Comparison of ENCODE assay signal across 11 mouse cellular contexts in genomic region chr14:120379716-120380115, GRCm38 (mm10).
DNase-seq lines count a peak whose midpoint lies in the region; ATAC-seq and TF ChIP-seq lines count a peak whose summit lies in the region.
"Had no signal": no experiment of that assay in that cellular context is flagged by ENCODE, and none has a peak within 500 bp of the region (broad histone marks: within the 10 kb centered on the region; RNA-seq: fewer than 3 reads in every experiment).

No protein-coding gene starts in this region.

- no peaks in the 10 kb centered on the region for H3K27me3 ChIP-seq in heart, embryonic 14.5 days (ENCODE audit: control insufficient read depth, insufficient read depth, low read length)
- no peaks in the 10 kb centered on the region for H3K27me3 ChIP-seq in stomach, embryonic 14.5 days (ENCODE audit: control insufficient read depth, insufficient read depth, low read length)
- H3K27me3 ChIP-seq in midbrain, embryonic 15.5 days (replicated peaks): no peaks in the 10 kb centered on the region
- H3K27me3 ChIP-seq: forebrain, embryonic 13.5 days; limb, embryonic 13.5 days had no signal

- H3K4me3 ChIP-seq in lung, adult 2 months (replicated peaks; ENCODE audit: extremely low read depth, low read depth, low read length): no peak overlapping the region
- no peak overlapping the region for H3K4me3 ChIP-seq in heart, embryonic 14.5 days (ENCODE audit: control insufficient read depth in 1 of 2, insufficient read depth in 1 of 2, low read depth in 1 of 2, low read length in 2 of 2)
- H3K4me3 ChIP-seq in stomach, embryonic 14.5 days (ENCODE audit: low read depth, low read length): no peak overlapping the region
- no peak overlapping the region for H3K4me3 ChIP-seq in midbrain, embryonic 15.5 days
- H3K4me3 ChIP-seq: forebrain, embryonic 13.5 days; limb, embryonic 13.5 days had no signal

- no peaks in the 10 kb centered on the region for H3K9me3 ChIP-seq in heart, embryonic 14.5 days (ENCODE audit: control insufficient read depth, low read length)
- H3K9me3 ChIP-seq in stomach, embryonic 14.5 days (ENCODE audit: control insufficient read depth, low read depth, low read length): no peaks in the 10 kb centered on the region
- no peaks in the 10 kb centered on the region for H3K9me3 ChIP-seq in midbrain, embryonic 15.5 days
- H3K9me3 ChIP-seq: forebrain, embryonic 13.5 days; limb, embryonic 13.5 days had no signal

- no peak overlapping the region for H3K4me2 ChIP-seq in heart, embryonic 14.5 days (ENCODE audit: low read length)
- no peak overlapping the region for H3K4me2 ChIP-seq in stomach, embryonic 14.5 days (replicated peaks; ENCODE audit: low read depth, low read length)
- no peak overlapping the region for H3K4me2 ChIP-seq in midbrain, embryonic 15.5 days
- H3K4me2 ChIP-seq: forebrain, embryonic 13.5 days; limb, embryonic 13.5 days had no signal

- TF ChIP-seq CTCF in lung, adult 2 months (IDR thresholded peaks at IDR 0.05; ENCODE audit: insufficient read depth, low read length): no peak

- peaks cover 22% of the 10 kb centered on the region for H3K4me1 ChIP-seq in lung, adult 2 months (ENCODE audit: control insufficient read depth, insufficient read depth, low read length)
- peaks cover 9 to 39% of the 10 kb centered on the region in 2 experiments for H3K4me1 ChIP-seq in heart, embryonic 14.5 days (ENCODE audit: control insufficient read depth in 2 of 2, insufficient read depth in 2 of 2, low read length in 2 of 2)
- 0 out of 2 replicates have a peak, but pooled peaks cover 14% of the 10 kb centered on the region for H3K4me1 ChIP-seq in stomach, embryonic 14.5 days (ENCODE audit: control insufficient read depth, insufficient read depth, low read length)
- H3K4me1 ChIP-seq in midbrain, embryonic 15.5 days: no peaks in the 10 kb centered on the region
- H3K4me1 ChIP-seq: forebrain, embryonic 13.5 days had no signal

- WGBS in lung, adult 2 months: 26% methylated on average over 4 of the region's 4 CpGs
- WGBS in heart, embryonic 14.5 days: 58% methylated on average over 4 of the region's 4 CpGs
- WGBS in stomach, embryonic 14.5 days: 61% methylated on average over 4 of the region's 4 CpGs
- 85% methylated on average over 4 of the region's 4 CpGs for WGBS in midbrain, embryonic 15.5 days

- peaks cover 31% of the 10 kb centered on the region for H3K36me3 ChIP-seq in heart, embryonic 14.5 days (ENCODE audit: control insufficient read depth, insufficient read depth, low read length)
- H3K36me3 ChIP-seq in stomach, embryonic 14.5 days (ENCODE audit: control insufficient read depth, insufficient read depth, low read length): no peaks in the 10 kb centered on the region; the same call in 1 of the 2 replicates
- H3K36me3 ChIP-seq in midbrain, embryonic 15.5 days (replicated peaks): no peaks in the 10 kb centered on the region

- TF ChIP-seq POLR2A in lung, adult 2 months (IDR thresholded peaks at IDR 0.05; ENCODE audit: borderline replicate concordance, extremely low read depth, low read depth, low read length): no peak

- DNase-seq in lung, adult 18-20 months: peak; percentile 72 to 81
- DNase-seq in lung, adult 2 months: no peak
- DNase-seq in kidney, postnatal 25 days: peak; percentile 48 to 79
- DNase-seq in spleen, postnatal 36 days (ENCODE audit: low spot score in 2 of 2): no peak
- DNase-seq in thymus, postnatal 25 days: no peak

- no peak overlapping the region for H3K9ac ChIP-seq in heart, embryonic 14.5 days (ENCODE audit: low read length)
- no peak overlapping the region for H3K9ac ChIP-seq in stomach, embryonic 14.5 days (replicated peaks; ENCODE audit: low read depth, low read length)
- no peak overlapping the region for H3K9ac ChIP-seq in midbrain, embryonic 15.5 days
- H3K9ac ChIP-seq: forebrain, embryonic 13.5 days; limb, embryonic 13.5 days had no signal

- ATAC-seq in heart, embryonic 14.5 days (ENCODE audit: insufficient number of reproducible peaks, insufficient read depth, low FRiP score, low read depth): peak; percentile 49; the same call in 1 of the 2 replicates
- no peak for ATAC-seq in stomach, embryonic 14.5 days (ENCODE audit: insufficient number of reproducible peaks, insufficient read depth, low FRiP score, low read depth)
- ATAC-seq in midbrain, embryonic 15.5 days (replicated peaks): no peak
- ATAC-seq: forebrain, embryonic 13.5 days; hindbrain, postnatal 0 days had no signal

- H3K27ac ChIP-seq in heart, embryonic 14.5 days (replicated peaks in 1 of 2; ENCODE audit: control insufficient read depth in 1 of 2, insufficient read depth in 1 of 2, low read depth in 2 of 2, low read length in 2 of 2): no peak overlapping the region
- 0 out of 2 replicates have a peak overlapping the region, but pooled peaks have one; percentile 10 for H3K27ac ChIP-seq in stomach, embryonic 14.5 days (ENCODE audit: low read length)
- no peak overlapping the region for H3K27ac ChIP-seq in midbrain, embryonic 15.5 days
- H3K27ac ChIP-seq: forebrain, embryonic 13.5 days; hindbrain, postnatal 0 days; limb, embryonic 13.5 days had no signal

Comparison
In these comparisons a context has a peak if more than half of its experiments do, and no peak if none do; other contexts are left out.
1. DNase-seq: peak in lung, adult 18-20 months (2 of 2) and kidney, postnatal 25 days (2 of 2); none in lung, adult 2 months (single experiment), spleen, postnatal 36 days (0 of 2) and thymus, postnatal 25 days (single experiment).